Mouse (Mus musculus): ENCODE results near the gene Susd1. TPM values are rescaled to one million over a fixed set of nuclear protein-coding genes. Genes with fewer than 3 reads are reported as not detected.
"Not testable (repeated sequence)": the region's sequence is repeated elsewhere in the genome, so short reads cannot be mapped to it uniquely, and the experiment has no call there.

Susd1 gene
- polyA plus RNA-seq, 1 experiment from 2014 or later = 9.9 TPM

- Histone ChIP-seq H3K9me3 (ENCODE audit: control insufficient read depth, low read depth, low read length) (no peaks in the 10 kb centered on the region), H3K4me3 (ENCODE audit: low read depth, low read length) (no peak overlapping the region), H3K4me2 (replicated peaks; ENCODE audit: low read depth, low read length) (no peak overlapping the region), H3K9ac (replicated peaks; ENCODE audit: low read depth, low read length) (no peak overlapping the region), H3K27ac (ENCODE audit: low read length) (no peak overlapping the region), H3K4me1 (ENCODE audit: control insufficient read depth, insufficient read depth, low read length) (no peaks in the 10 kb centered on the region), H3K36me3 (ENCODE audit: control insufficient read depth, insufficient read depth, low read length) (no peaks in the 10 kb centered on the region), H3K27me3 (ENCODE audit: control insufficient read depth, insufficient read depth, low read length) (no peaks in the 10 kb centered on the region)
- ATAC-seq (ENCODE audit: insufficient number of reproducible peaks, insufficient read depth, low FRiP score, low read depth) = no peak
- 68% methylated on average over 7 of the region's 7 CpGs for WGBS
Observed at GRCm38 (mm10) chr4:59298719-59299496, 139.5 kb downstream of the Susd1 start.

GRCm38 (mm10) chr4:59295127-59295526, 143.3 kb downstream of the Susd1 start:
- Histone ChIP-seq H3K4me2 (replicated peaks; ENCODE audit: low read depth, low read length) (no peak overlapping the region), H3K36me3 (ENCODE audit: control insufficient read depth, insufficient read depth, low read length) (no peaks in the 10 kb centered on the region), H3K9me3 (ENCODE audit: control insufficient read depth, low read depth, low read length) (no peaks in the 10 kb centered on the region), H3K9ac (replicated peaks; ENCODE audit: low read depth, low read length) (no peak overlapping the region), H3K4me3 (ENCODE audit: low read depth, low read length) (no peak overlapping the region), H3K4me1 (ENCODE audit: control insufficient read depth, insufficient read depth, low read length) (no peaks in the 10 kb centered on the region), H3K27me3 (ENCODE audit: control insufficient read depth, insufficient read depth, low read length) (no peaks in the 10 kb centered on the region), H3K27ac (ENCODE audit: low read length) (no peak overlapping the region)
- no peak for ATAC-seq (ENCODE audit: insufficient number of reproducible peaks, insufficient read depth, low FRiP score, low read depth)
- WGBS = 82% methylated on average over 6 of the region's 6 CpGs

GRCm38 (mm10) chr4:59294661-59295060, 143.8 kb downstream of the Susd1 start:
- Histone ChIP-seq H3K4me3 (ENCODE audit: low read depth, low read length) (no peak overlapping the region), H3K27ac (ENCODE audit: low read length) (no peak overlapping the region), H3K4me2 (replicated peaks; ENCODE audit: low read depth, low read length) (no peak overlapping the region), H3K9me3 (ENCODE audit: control insufficient read depth, low read depth, low read length) (no peaks in the 10 kb centered on the region), H3K36me3 (ENCODE audit: control insufficient read depth, insufficient read depth, low read length) (no peaks in the 10 kb centered on the region), H3K9ac (replicated peaks; ENCODE audit: low read depth, low read length) (no peak overlapping the region), H3K27me3 (ENCODE audit: control insufficient read depth, insufficient read depth, low read length) (no peaks in the 10 kb centered on the region), H3K4me1 (ENCODE audit: control insufficient read depth, insufficient read depth, low read length) (no peaks in the 10 kb centered on the region)
- WGBS = 86% methylated on average over 3 of the region's 3 CpGs
- no peak for ATAC-seq (ENCODE audit: insufficient number of reproducible peaks, insufficient read depth, low FRiP score, low read depth)

GRCm38 (mm10) chr4:59291914-59292718, 146.3 kb downstream of the Susd1 start:
- no peak overlapping the region for H3K4me2 ChIP-seq (replicated peaks; ENCODE audit: low read depth, low read length)
- H3K9me3 ChIP-seq (ENCODE audit: control insufficient read depth, low read depth, low read length) = no peaks in the 10 kb centered on the region
- H3K27ac ChIP-seq (ENCODE audit: low read length) = no peak overlapping the region
- no peak overlapping the region for H3K9ac ChIP-seq (replicated peaks; ENCODE audit: low read depth, low read length)
- no peaks in the 10 kb centered on the region for H3K27me3 ChIP-seq (ENCODE audit: control insufficient read depth, insufficient read depth, low read length)
- ATAC-seq (ENCODE audit: insufficient number of reproducible peaks, insufficient read depth, low FRiP score, low read depth) = no peak
- H3K36me3 ChIP-seq (ENCODE audit: control insufficient read depth, insufficient read depth, low read length) = no peaks in the 10 kb centered on the region
- H3K4me3 ChIP-seq (ENCODE audit: low read depth, low read length) = no peak overlapping the region
- 73% methylated on average over 13 of the region's 13 CpGs for WGBS
- no peaks in the 10 kb centered on the region for H3K4me1 ChIP-seq (ENCODE audit: control insufficient read depth, insufficient read depth, low read length)

- no peaks in the 10 kb centered on the region for H3K36me3 ChIP-seq (ENCODE audit: control insufficient read depth, insufficient read depth, low read length)
- no peaks in the 10 kb centered on the region for H3K9me3 ChIP-seq (ENCODE audit: control insufficient read depth, low read depth, low read length)
- H3K4me1 ChIP-seq (ENCODE audit: control insufficient read depth, insufficient read depth, low read length) = no peaks in the 10 kb centered on the region
- H3K4me3 ChIP-seq (ENCODE audit: low read depth, low read length) = no peak overlapping the region
- 59% methylated on average over 6 of the region's 6 CpGs for WGBS
- H3K4me2 ChIP-seq (replicated peaks; ENCODE audit: low read depth, low read length) = no peak overlapping the region
- no peak for ATAC-seq (ENCODE audit: insufficient number of reproducible peaks, insufficient read depth, low FRiP score, low read depth)
- H3K27ac ChIP-seq (ENCODE audit: low read length) = no peak overlapping the region
- H3K9ac ChIP-seq (replicated peaks; ENCODE audit: low read depth, low read length) = no peak overlapping the region
- H3K27me3 ChIP-seq (ENCODE audit: control insufficient read depth, insufficient read depth, low read length) = no peaks in the 10 kb centered on the region
Observed at GRCm38 (mm10) chr4:59290972-59291576, 147.4 kb downstream of the Susd1 start.

GRCm38 (mm10) chr4:59287103-59287502, 151.3 kb downstream of the Susd1 start:
- H3K4me2 ChIP-seq (replicated peaks; ENCODE audit: low read depth, low read length) = no peak overlapping the region
- no peaks in the 10 kb centered on the region for H3K9me3 ChIP-seq (ENCODE audit: control insufficient read depth, low read depth, low read length)
- H3K27ac ChIP-seq (ENCODE audit: low read length) = no peak overlapping the region
- H3K27me3 ChIP-seq (ENCODE audit: control insufficient read depth, insufficient read depth, low read length) = no peaks in the 10 kb centered on the region
- no peak overlapping the region for H3K4me3 ChIP-seq (ENCODE audit: low read depth, low read length)
- 75% methylated on average over 2 of the region's 2 CpGs for WGBS
- no peak overlapping the region for H3K9ac ChIP-seq (replicated peaks; ENCODE audit: low read depth, low read length)
- no peaks in the 10 kb centered on the region for H3K4me1 ChIP-seq (ENCODE audit: control insufficient read depth, insufficient read depth, low read length)
- ATAC-seq (ENCODE audit: insufficient number of reproducible peaks, insufficient read depth, low FRiP score, low read depth) = no peak
- no peaks in the 10 kb centered on the region for H3K36me3 ChIP-seq (ENCODE audit: control insufficient read depth, insufficient read depth, low read length)

GRCm38 (mm10) chr4:59286351-59286750, 152.1 kb downstream of the Susd1 start:
- H3K4me1 ChIP-seq (ENCODE audit: control insufficient read depth, insufficient read depth, low read length); H3K4me3 ChIP-seq (ENCODE audit: low read depth, low read length); H3K4me2 ChIP-seq (replicated peaks; ENCODE audit: low read depth, low read length); ATAC-seq (ENCODE audit: insufficient number of reproducible peaks, insufficient read depth, low FRiP score, low read depth); H3K9ac ChIP-seq (replicated peaks; ENCODE audit: low read depth, low read length); H3K36me3 ChIP-seq (ENCODE audit: control insufficient read depth, insufficient read depth, low read length); H3K27me3 ChIP-seq (ENCODE audit: control insufficient read depth, insufficient read depth, low read length); H3K27ac ChIP-seq (ENCODE audit: low read length); H3K9me3 ChIP-seq (ENCODE audit: control insufficient read depth, low read depth, low read length): not testable (repeated sequence)
- WGBS = 60% methylated on average over 6 of the region's 6 CpGs

GRCm38 (mm10) chr4:59282699-59283487, 155.5 kb downstream of the Susd1 start:
- Histone ChIP-seq H3K9me3 (ENCODE audit: control insufficient read depth, low read depth, low read length) (no peaks in the 10 kb centered on the region), H3K4me1 (ENCODE audit: control insufficient read depth, insufficient read depth, low read length) (no peaks in the 10 kb centered on the region), H3K4me2 (replicated peaks; ENCODE audit: low read depth, low read length) (no peak overlapping the region), H3K36me3 (ENCODE audit: control insufficient read depth, insufficient read depth, low read length) (no peaks in the 10 kb centered on the region), H3K27me3 (ENCODE audit: control insufficient read depth, insufficient read depth, low read length) (no peaks in the 10 kb centered on the region), H3K27ac (ENCODE audit: low read length) (no peak overlapping the region), H3K9ac (replicated peaks; ENCODE audit: low read depth, low read length) (no peak overlapping the region), H3K4me3 (ENCODE audit: low read depth, low read length) (no peak overlapping the region)
- 44% methylated on average over 8 of the region's 8 CpGs for WGBS
- ATAC-seq (ENCODE audit: insufficient number of reproducible peaks, insufficient read depth, low FRiP score, low read depth) = no peak

All from stomach, embryonic 14.5 days (tissue).